ENCODE assay signal across 9 mouse cellular contexts in genomic region chrX:106920828-106921619, GRCm38 (mm10). TPM values are rescaled to one million over a fixed set of nuclear protein-coding genes. Genes with fewer than 3 reads are reported as not detected.
DNase-seq lines count a peak whose midpoint lies in the region; ATAC-seq lines count a peak whose summit lies in the region.
"Had no signal": no experiment of that assay in that cellular context is flagged by ENCODE, and none has a peak within 500 bp of the region (broad histone marks: within the 10 kb centered on the region; RNA-seq: fewer than 3 reads in every experiment).

No protein-coding gene starts in this region.

- H3K27ac ChIP-seq in heart, embryonic 16.5 days (ENCODE audit: low read length): peak overlapping the region; percentile 30
- peak overlapping the region; percentile 49; the same call in 1 of the 2 replicates for H3K27ac ChIP-seq in hindbrain, embryonic 11.5 days (ENCODE audit: low read depth, low read length)
- H3K27ac ChIP-seq in midbrain, embryonic 12.5 days (replicated peaks): peak overlapping the region; percentile 67

- DNase-seq in heart, postnatal 25 days (ENCODE audit: low spot score): no peak
- peak; percentile 3 for DNase-seq in R1 (ENCODE audit: low read depth, low spot score)
- DNase-seq in hindbrain, embryonic 11.5 days (ENCODE audit: low spot score): peak; percentile 16
- no peak for DNase-seq in right cerebral cortex, postnatal 10 days (ENCODE audit: low spot score in 2 of 2)
- no peak for DNase-seq in Muller cell, postnatal 12 days (ENCODE audit: inconsistent ontology term)
- DNase-seq in adrenal gland, adult 2 months: no peak
- DNase-seq: kidney, adult 11 months had no signal

- no peak for ATAC-seq in heart, embryonic 16.5 days (replicated peaks; ENCODE audit: extremely low read depth, insufficient read depth, low FRiP score)
- ATAC-seq in hindbrain, embryonic 11.5 days (ENCODE audit: low FRiP score): peak; percentile 49; the same call in 1 of the 2 replicates
- ATAC-seq in midbrain, embryonic 12.5 days (ENCODE audit: low FRiP score, low read depth): peak; percentile 54; the same call in 1 of the 2 replicates

- H3K4me2 ChIP-seq in heart, embryonic 16.5 days (ENCODE audit: low read depth, low read length): peak overlapping the region; percentile 44
- H3K4me2 ChIP-seq in hindbrain, embryonic 11.5 days (replicated peaks; ENCODE audit: low read depth, low read length): peak overlapping the region; percentile 28
- peak overlapping the region; percentile 46 for H3K4me2 ChIP-seq in midbrain, embryonic 12.5 days (replicated peaks)

- H3K27me3 ChIP-seq in heart, embryonic 16.5 days (ENCODE audit: control insufficient read depth, insufficient read depth, low read length): no peaks in the 10 kb centered on the region
- no peaks in the 10 kb centered on the region for H3K27me3 ChIP-seq in hindbrain, embryonic 11.5 days (ENCODE audit: control insufficient read depth, insufficient read depth, low read length)
- peaks cover 5% of the 10 kb centered on the region for H3K27me3 ChIP-seq in midbrain, embryonic 12.5 days

- H3K4me3 ChIP-seq in heart, embryonic 16.5 days (ENCODE audit: low read length): peak overlapping the region; percentile 50
- H3K4me3 ChIP-seq in hindbrain, embryonic 11.5 days (ENCODE audit: low read depth, low read length): peak overlapping the region; percentile 35
- peak overlapping the region; percentile 43 for H3K4me3 ChIP-seq in midbrain, embryonic 12.5 days

- no peaks in the 10 kb centered on the region for H3K4me1 ChIP-seq in heart, embryonic 16.5 days (ENCODE audit: control insufficient read depth, insufficient read depth, low read length)
- no peaks in the 10 kb centered on the region for H3K4me1 ChIP-seq in hindbrain, embryonic 11.5 days (replicated peaks; ENCODE audit: control insufficient read depth, insufficient read depth, low read length)
- no peaks in the 10 kb centered on the region for H3K4me1 ChIP-seq in midbrain, embryonic 12.5 days

- no peaks in the 10 kb centered on the region for H3K36me3 ChIP-seq in heart, embryonic 16.5 days (ENCODE audit: control insufficient read depth, insufficient read depth)
- no peaks in the 10 kb centered on the region for H3K36me3 ChIP-seq in hindbrain, embryonic 11.5 days (ENCODE audit: control insufficient read depth, insufficient read depth, low read length)
- no peaks in the 10 kb centered on the region for H3K36me3 ChIP-seq in midbrain, embryonic 12.5 days

- intact Hi-C loops in heart, postnatal 25 days (cut with DNase I): no loop called here

- 7% methylated on average over 9 of the region's 9 CpGs for WGBS in heart, embryonic 16.5 days
- WGBS in hindbrain, embryonic 11.5 days: 13% methylated on average over 9 of the region's 9 CpGs
- WGBS in midbrain, embryonic 12.5 days: 21% methylated on average over 9 of the region's 9 CpGs

- H3K9ac ChIP-seq in heart, embryonic 16.5 days (ENCODE audit: low read length): peak overlapping the region; percentile 51
- H3K9ac ChIP-seq in hindbrain, embryonic 11.5 days (ENCODE audit: low read depth, low read length): peak overlapping the region; percentile 38; the same call in 1 of the 2 replicates
- H3K9ac ChIP-seq in midbrain, embryonic 12.5 days (replicated peaks): no peak overlapping the region

- H3K9me3 ChIP-seq in heart, embryonic 16.5 days (replicated peaks; ENCODE audit: control insufficient read depth, low read length): no peaks in the 10 kb centered on the region
- no peaks in the 10 kb centered on the region for H3K9me3 ChIP-seq in hindbrain, embryonic 11.5 days (ENCODE audit: control insufficient read depth, low read length)
- H3K9me3 ChIP-seq in midbrain, embryonic 12.5 days: no peaks in the 10 kb centered on the region

RNA-seq across cellular contexts. Expression of gene Lpar4, which starts 0.6 kb away (rescaled TPM):
- polyA plus RNA-seq in heart, embryonic 16.5 days (2015; fragmentation: Nextera tagmentation; extraction: Ambion mirVana): 10.5 and 11.7 TPM in 2 replicates
- 1 to 10 TPM; 1.6 to 2.3 TPM for total RNA-seq in heart, postnatal 25 days (2021)
- 16.8 and 19.0 TPM in 2 replicates for polyA plus RNA-seq in hindbrain, embryonic 11.5 days (2014; fragmentation: Nextera tagmentation; extraction: Ambion mirVana)
- 14.0 and 15.0 TPM in 2 replicates for polyA plus RNA-seq in midbrain, embryonic 12.5 days (2016; fragmentation: Nextera tagmentation; extraction: Ambion mirVana)
- total RNA-seq in adrenal gland, adult 2 months (2021): 1 to 10 TPM in 1 of 2 experiments, under 1 TPM in 1; 0.75 to 1.5 TPM
- 0.06 and 0.21 TPM in 2 replicates for polyA plus RNA-seq in adrenal gland, adult 2 months (2012; rRNA removed)

Comparison
In these comparisons a context has a peak if more than half of its experiments do, and no peak if none do; other contexts are left out.
1. DNase-seq: peak in R1 (single experiment) and hindbrain, embryonic 11.5 days (single experiment); none in heart, postnatal 25 days (single experiment), right cerebral cortex, postnatal 10 days (0 of 2), Muller cell, postnatal 12 days (single experiment) and adrenal gland, adult 2 months (single experiment).
2. Peak in every context shown above with its lines, with median percentiles within 50 percentile points of each other: H3K27ac ChIP-seq, H3K4me2 ChIP-seq and H3K4me3 ChIP-seq.